Mouse (Mus musculus) kidney, postnatal 0 days (tissue): ENCODE measurements around the gene Wapl. TPM values are rescaled to one million over a fixed set of nuclear protein-coding genes. Genes with fewer than 3 reads are reported as not detected.

Experiments used
- ATAC-seq: fragments of 200-750 bp; cut with Nextera tagmentation; replicated peaks from 2 replicates; pipeline ENCODE4 v1.8.0; 2017; ENCODE audit warnings: low read depth, moderate number of reproducible peaks, moderate TSS enrichment, moderate library complexity; ENCODE audit not compliant: low FRiP score
- DNase-seq: peaks from one replicate; pipeline ENCODE4 v3.0.0-alpha.2; 2016; ENCODE audit warnings: low spot score
- H3K27ac ChIP-seq: fragments of 300-500 bp; sonication (generic); 2 replicates; pipeline ENCODE4 v1.5.1; 2014; ENCODE audit warnings: mild to moderate bottlenecking
- H3K27me3 ChIP-seq: fragments of 300-500 bp; sonication (generic); 2 replicates; pipeline ENCODE4 v1.6.1; 2014; ENCODE audit warnings: low read length, mixed read lengths; ENCODE audit not compliant: insufficient read depth
- H3K36me3 ChIP-seq: fragments of 300-500 bp; sonication (generic); 2 replicates; pipeline ENCODE4 v1.6.1; 2014; ENCODE audit warnings: low read length, mixed read lengths; ENCODE audit not compliant: insufficient read depth
- H3K4me1 ChIP-seq: fragments of 300-500 bp; sonication (generic); replicated peaks from 2 replicates; pipeline ENCODE4 v1.6.1; 2014; ENCODE audit warnings: antibody characterized with exemption, low read length, mixed read lengths; ENCODE audit not compliant: insufficient read depth
- H3K4me2 ChIP-seq: fragments of 300-500 bp; sonication (generic); 2 replicates; pipeline ENCODE4 v1.6.1; 2014; ENCODE audit warnings: mild to moderate bottlenecking, low read length, moderate library complexity, mixed read lengths
- H3K4me3 ChIP-seq: fragments of 300-500 bp; sonication (generic); replicated peaks from 2 replicates; pipeline ENCODE4 v1.5.1; 2014; ENCODE audit warnings: low read depth, low read length
- H3K9ac ChIP-seq: fragments of 300-500 bp; sonication (generic); 2 replicates; pipeline ENCODE4 v1.6.1; 2014; ENCODE audit warnings: low read depth, low read length
- H3K9me3 ChIP-seq: fragments of 300-500 bp; sonication (generic); replicated peaks from 2 replicates; pipeline ENCODE4 v1.6.1; 2016; ENCODE audit warnings: low read length, inconsistent platforms, mixed read lengths
- CTCF ChIP-seq: IDR thresholded peaks from 2 replicates; pipeline ENCODE4 v1.5.1; 2016; ENCODE audit warnings: antibody characterized with exemption, low read depth, mild to moderate bottlenecking, moderate library complexity
- WGBS: fragments of 180-500 bp; shearing (Covaris S2); extraction: QIAGEN DNeasy Blood & Tissue Kit; methylation state at CpG from one replicate; pipeline ENCODE4 v1.1.7; 2014; 5-methylcytosine and 5-hydroxymethylcytosine counted together
- polyA plus RNA-seq: library from polyadenylated mRNA; unstranded; fragments of >200 nt; fragmentation: Nextera tagmentation; extraction: Ambion mirVana; gene quantifications from 2 replicates; pipeline ENCODE4 v1.2.1, GENCODE M21; 2015

The Wapl gene
- polyA plus RNA-seq, 1 experiment from 2014 or later = 25.0 TPM

DNA sequence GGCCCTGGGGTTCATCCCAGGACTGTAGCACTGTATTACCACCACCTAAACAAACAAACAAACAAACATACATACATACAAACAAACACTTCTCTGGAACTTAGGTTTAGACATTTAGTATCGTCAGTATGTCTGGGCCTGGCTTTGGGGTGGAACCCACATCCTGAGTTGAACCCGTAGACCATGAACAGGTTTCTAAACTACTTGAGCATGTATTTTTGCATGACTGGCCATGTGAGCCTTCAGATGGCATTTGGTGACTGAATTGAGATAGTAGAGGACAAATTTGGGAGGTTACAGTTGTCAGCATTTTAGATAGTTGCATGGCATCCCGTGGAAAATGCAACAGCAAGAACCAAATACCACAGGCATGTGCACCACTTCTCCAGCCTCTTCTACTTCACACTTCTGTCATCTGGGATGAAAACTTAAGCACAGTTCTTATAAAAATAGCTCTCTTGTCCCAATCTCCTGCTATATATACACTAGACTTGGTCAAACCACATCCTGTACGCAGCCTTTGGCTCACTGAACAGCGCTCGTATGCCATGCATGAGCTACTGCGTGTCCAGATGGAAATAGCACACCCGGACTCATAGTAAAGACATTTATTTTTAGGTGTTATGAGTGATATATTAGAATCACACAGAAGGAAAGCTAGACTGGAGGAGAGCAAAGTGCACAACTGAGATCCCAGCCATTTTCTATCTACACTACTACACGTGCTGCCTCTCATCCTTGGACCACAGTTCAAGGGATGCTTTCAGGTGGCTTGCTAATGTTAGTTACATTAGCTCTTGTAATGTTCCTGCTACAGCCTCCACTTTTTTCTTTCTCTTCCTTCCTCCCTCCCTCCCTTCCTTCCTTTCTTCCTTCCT is 87.6 kb downstream of the Wapl start:
- H3K4me3 ChIP-seq = no peak overlapping the region
- ATAC-seq (peak; percentile 53), DNase-seq (no peak)
- no peaks in the 10 kb centered on the region for H3K9me3 ChIP-seq
- H3K9ac ChIP-seq = no peak overlapping the region
- no peak overlapping the region for H3K27ac ChIP-seq
- WGBS = 83% methylated on average over 9 of the region's 9 CpGs
- no peaks in the 10 kb centered on the region for H3K36me3 ChIP-seq
- H3K4me2 ChIP-seq = no peak overlapping the region
- no peak for TF ChIP-seq CTCF
- no peaks in the 10 kb centered on the region for H3K27me3 ChIP-seq
- peaks cover 7% of the 10 kb centered on the region; the same call in 1 of the 2 replicates for H3K4me1 ChIP-seq

DNA sequence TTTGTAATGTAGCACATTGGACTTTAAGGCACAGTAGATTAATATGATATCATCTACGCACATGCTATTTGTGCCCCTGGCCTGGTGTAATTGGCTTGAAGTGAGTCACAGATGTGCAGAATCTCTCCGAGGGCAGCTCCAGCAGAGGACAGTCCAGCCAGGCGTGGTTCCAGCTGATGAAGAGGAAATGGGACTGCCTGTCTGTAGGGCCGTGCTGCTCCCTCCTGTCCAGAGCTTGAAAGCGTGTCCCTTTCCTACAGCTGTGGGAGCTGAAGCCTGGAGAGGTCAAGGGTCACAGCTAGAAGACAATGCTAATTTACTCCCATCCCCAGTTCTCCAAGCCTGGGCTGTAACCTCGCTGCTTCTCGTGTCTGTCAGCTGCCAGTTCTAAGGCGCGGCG is 89.0 kb downstream of the Wapl start:
- H3K27me3 ChIP-seq = no peaks in the 10 kb centered on the region
- WGBS = 36% methylated on average over 10 of the region's 10 CpGs
- H3K36me3 ChIP-seq = no peaks in the 10 kb centered on the region
- TF ChIP-seq CTCF = peak; percentile 18; the same call in 1 of the 2 replicates
- H3K9ac ChIP-seq = no peak overlapping the region
- DNase-seq = peak; percentile 47
- ATAC-seq = peak; percentile 83
- H3K4me2 ChIP-seq = no peak overlapping the region
- no peak overlapping the region for H3K4me3 ChIP-seq
- H3K4me1 ChIP-seq = peaks cover 7% of the 10 kb centered on the region; the same call in 1 of the 2 replicates
- H3K9me3 ChIP-seq = no peaks in the 10 kb centered on the region
- H3K27ac ChIP-seq = 0 out of 2 replicates have a peak overlapping the region, but pooled peaks have one; percentile 11

DNA sequence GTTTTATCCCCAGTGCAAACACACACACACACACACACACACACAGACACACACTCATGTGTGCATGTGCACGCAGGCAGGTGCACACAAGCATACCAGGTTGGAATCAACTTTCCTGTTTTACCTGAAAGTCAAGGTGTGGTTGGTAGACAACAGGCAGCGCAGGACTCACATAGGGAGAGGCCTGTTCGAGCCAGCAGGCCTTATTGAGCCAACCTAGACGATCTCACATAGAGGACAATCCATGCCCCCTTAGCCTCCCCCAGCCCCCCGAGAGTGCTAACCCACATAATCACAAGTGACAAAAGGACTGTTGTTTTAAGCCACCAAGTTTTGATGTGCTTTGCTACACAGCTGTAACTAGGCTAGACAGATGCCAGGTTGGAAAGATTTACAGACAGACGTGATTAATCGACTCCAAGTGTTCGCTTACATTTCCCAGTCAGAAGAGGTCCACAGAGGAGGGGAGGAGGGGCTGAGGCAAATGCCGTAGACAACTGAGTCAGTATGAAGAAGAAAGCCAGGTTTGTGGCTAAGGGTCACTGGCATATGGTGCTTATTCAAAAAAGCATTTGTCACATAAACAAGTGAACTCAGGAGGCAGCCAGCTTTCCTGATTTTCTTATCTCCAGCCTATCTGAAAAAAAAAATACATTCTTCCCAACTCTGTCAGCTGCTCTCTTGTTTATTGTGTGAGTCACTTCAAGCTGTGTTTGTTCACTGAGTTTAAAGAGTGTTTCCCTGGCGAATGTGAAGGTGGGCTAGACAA is 90.2 kb downstream of the Wapl start:
- no peak for ATAC-seq
- 33% methylated on average over 10 of the region's 10 CpGs for WGBS
- H3K27me3 ChIP-seq = no peaks in the 10 kb centered on the region
- H3K36me3 ChIP-seq = no peaks in the 10 kb centered on the region
- no peak for TF ChIP-seq CTCF
- no peak overlapping the region for H3K4me2 ChIP-seq
- H3K9me3 ChIP-seq = no peaks in the 10 kb centered on the region
- H3K4me3 ChIP-seq = no peak overlapping the region
- H3K4me1 ChIP-seq = peaks cover 7% of the 10 kb centered on the region; the same call in 1 of the 2 replicates
- H3K27ac ChIP-seq = peak overlapping the region; percentile 21; the same call in 1 of the 2 replicates
- DNase-seq = peak; percentile 46
- no peak overlapping the region for H3K9ac ChIP-seq

DNA sequence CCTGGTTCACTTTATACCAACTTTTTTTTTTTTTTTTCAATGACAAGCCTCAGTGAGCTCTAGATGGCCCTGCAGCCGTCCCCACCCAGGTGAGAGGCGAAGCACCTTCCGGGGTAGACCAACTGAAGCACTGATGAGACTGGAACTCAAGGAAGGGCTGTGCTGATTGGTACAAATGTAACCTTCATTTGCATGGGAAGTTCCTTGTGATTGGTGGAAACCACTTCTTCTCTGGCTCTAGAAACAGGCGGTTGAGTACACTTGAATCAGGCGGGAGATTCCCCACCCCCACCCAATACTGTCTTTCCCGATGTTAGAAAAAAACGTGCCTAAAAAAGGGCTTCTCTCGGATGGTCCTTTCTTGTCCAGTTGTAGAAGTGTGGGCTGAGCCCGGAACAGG is 91.2 kb downstream of the Wapl start:
- no peak overlapping the region for H3K4me3 ChIP-seq
- ATAC-seq = no peak

DNA sequence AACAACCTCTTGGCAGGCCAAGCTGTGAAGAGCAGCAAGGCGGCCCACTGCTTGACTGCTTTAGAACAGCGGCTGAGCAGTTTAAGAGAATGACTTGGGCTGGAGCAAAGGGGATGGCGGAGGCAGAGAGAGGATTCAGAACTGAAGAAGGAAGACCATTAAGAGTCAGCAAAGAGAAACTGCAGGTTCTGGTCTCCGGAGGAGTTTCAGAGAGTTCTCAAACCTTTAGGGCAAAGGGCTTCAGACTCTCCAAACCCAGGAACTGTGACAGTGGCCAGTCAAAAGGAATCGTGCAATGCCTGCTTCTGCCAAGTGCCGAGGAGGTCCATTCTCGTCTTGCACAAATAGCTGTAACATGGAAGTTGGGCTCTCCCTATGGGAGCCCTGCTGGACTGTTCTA is 91.7 kb downstream of the Wapl start:
- Histone ChIP-seq H3K4me1 (peaks cover 16% of the 10 kb centered on the region; the same call in 1 of the 2 replicates), H3K9ac (no peak overlapping the region), H3K27ac (no peak overlapping the region), H3K27me3 (no peaks in the 10 kb centered on the region), H3K9me3 (no peaks in the 10 kb centered on the region), H3K4me3 (no peak overlapping the region), H3K36me3 (no peaks in the 10 kb centered on the region), H3K4me2 (no peak overlapping the region)
- WGBS = 90% methylated on average over 7 of the region's 7 CpGs
- TF ChIP-seq CTCF = no peak
- no peak for ATAC-seq
- DNase-seq = no peak

More for the DNA sequence above, 91.2 kb downstream of the Wapl start:
- Histone ChIP-seq H3K36me3 (no peaks in the 10 kb centered on the region), H3K27ac (no peak overlapping the region), H3K27me3 (no peaks in the 10 kb centered on the region), H3K9ac (no peak overlapping the region), H3K4me1 (peaks cover 16% of the 10 kb centered on the region; the same call in 1 of the 2 replicates), H3K9me3 (no peaks in the 10 kb centered on the region), H3K4me2 (no peak overlapping the region)
- WGBS = 81% methylated on average over 9 of the region's 9 CpGs
- no peak for DNase-seq
- TF ChIP-seq CTCF = no peak

- 85% methylated on average over 5 of the region's 5 CpGs for WGBS
- no peak overlapping the region for H3K4me2 ChIP-seq
- peaks cover 16% of the 10 kb centered on the region; the same call in 1 of the 2 replicates for H3K4me1 ChIP-seq
- H3K9me3 ChIP-seq = no peaks in the 10 kb centered on the region
- H3K27ac ChIP-seq = no peak overlapping the region
- H3K36me3 ChIP-seq = no peaks in the 10 kb centered on the region
- H3K9ac ChIP-seq = no peak overlapping the region
- no peak for TF ChIP-seq CTCF
- no peaks in the 10 kb centered on the region for H3K27me3 ChIP-seq
- DNase-seq (no peak), ATAC-seq (no peak)
- no peak overlapping the region for H3K4me3 ChIP-seq
Observed at GRCm38 (mm10) chr14:34766181-34766580, 92.5 kb downstream of the Wapl start.
